Mouse (Mus musculus): ENCODE results near the gene Cdadc1. TPM values are rescaled to one million over a fixed set of nuclear protein-coding genes. Genes with fewer than 3 reads are reported as not detected.

The Cdadc1 gene
- 31.6 and 39.4 TPM in 2 replicates for polyA plus RNA-seq (2014; fragmentation: Nextera tagmentation; extraction: Ambion mirVana)

DNA sequence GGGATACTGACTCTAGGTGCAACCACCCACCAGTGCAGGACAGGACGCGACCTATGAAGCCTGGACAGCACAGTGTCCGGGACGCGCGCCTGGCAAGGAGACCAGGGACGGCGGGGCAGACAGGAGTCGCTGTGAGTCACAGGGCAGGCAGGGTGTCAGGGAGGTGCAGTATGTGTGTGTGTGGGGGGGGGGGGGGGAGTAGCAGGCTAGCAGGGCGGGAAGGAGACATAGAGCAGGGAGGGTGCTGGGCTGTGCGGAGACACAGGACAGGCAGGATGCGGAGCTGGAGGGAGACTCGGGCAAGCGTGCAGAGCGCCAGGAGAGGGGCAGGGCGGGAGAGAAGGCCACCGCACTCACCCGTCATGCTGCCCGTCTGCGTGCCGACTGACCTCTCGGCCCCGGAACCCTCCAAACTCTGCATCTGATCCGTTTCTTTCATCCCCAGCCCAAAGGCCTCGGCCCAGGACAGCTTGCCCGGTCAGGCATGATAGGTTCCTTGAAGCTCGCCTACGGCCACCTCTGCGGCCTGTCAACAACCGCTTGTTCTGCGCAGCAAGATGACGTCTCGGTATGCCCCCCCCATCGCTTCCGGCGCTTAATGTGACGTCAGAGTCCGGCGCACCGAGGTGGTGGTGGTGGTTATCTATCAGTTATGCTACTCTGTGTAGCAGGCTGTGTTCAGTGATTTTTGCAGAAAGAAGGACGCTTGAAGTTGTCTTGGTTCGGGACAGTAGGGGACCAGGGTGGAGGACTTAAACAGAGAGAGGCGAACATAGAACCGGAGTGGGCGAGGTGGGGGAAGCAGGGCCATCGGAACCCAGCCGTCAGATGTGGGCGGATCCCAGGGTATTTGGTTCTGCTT is at the start of gene Cdadc1:
TSS of gene Cdadc1 (minus strand) at position 562 of the 862 bp plus-strand sequence.
- H3K4me2 ChIP-seq (ENCODE audit: low read length), result peak within 1 kb of the TSS; percentile 86
- H3K4me1 ChIP-seq (ENCODE audit: control insufficient read depth, insufficient read depth, low read length), result peaks cover 12% of the 10 kb centered on the region
- WGBS, result under 1% methylated on average over 45 of the region's 48 CpGs
- ATAC-seq (ENCODE audit: low FRiP score, low TSS enrichment) (peak; percentile 94), DNase-seq (peak; percentile 95)
- H3K9me3 ChIP-seq (ENCODE audit: control insufficient read depth, low read length), result no peaks in the 10 kb centered on the region
- peaks cover 10% of the 10 kb centered on the region for H3K36me3 ChIP-seq (ENCODE audit: control insufficient read depth, insufficient read depth, low read length)
- H3K27ac ChIP-seq (replicated peaks; ENCODE audit: low read depth, low read length), result peak within 1 kb of the TSS; percentile 89
- H3K4me3 ChIP-seq (replicated peaks; ENCODE audit: low read depth, low read length), result peak within 1 kb of the TSS; percentile 94
- peak within 1 kb of the TSS; percentile 80 for H3K9ac ChIP-seq (replicated peaks; ENCODE audit: low read length)
- no peaks in the 10 kb centered on the region for H3K27me3 ChIP-seq (ENCODE audit: control insufficient read depth, insufficient read depth, low read length)

DNA sequence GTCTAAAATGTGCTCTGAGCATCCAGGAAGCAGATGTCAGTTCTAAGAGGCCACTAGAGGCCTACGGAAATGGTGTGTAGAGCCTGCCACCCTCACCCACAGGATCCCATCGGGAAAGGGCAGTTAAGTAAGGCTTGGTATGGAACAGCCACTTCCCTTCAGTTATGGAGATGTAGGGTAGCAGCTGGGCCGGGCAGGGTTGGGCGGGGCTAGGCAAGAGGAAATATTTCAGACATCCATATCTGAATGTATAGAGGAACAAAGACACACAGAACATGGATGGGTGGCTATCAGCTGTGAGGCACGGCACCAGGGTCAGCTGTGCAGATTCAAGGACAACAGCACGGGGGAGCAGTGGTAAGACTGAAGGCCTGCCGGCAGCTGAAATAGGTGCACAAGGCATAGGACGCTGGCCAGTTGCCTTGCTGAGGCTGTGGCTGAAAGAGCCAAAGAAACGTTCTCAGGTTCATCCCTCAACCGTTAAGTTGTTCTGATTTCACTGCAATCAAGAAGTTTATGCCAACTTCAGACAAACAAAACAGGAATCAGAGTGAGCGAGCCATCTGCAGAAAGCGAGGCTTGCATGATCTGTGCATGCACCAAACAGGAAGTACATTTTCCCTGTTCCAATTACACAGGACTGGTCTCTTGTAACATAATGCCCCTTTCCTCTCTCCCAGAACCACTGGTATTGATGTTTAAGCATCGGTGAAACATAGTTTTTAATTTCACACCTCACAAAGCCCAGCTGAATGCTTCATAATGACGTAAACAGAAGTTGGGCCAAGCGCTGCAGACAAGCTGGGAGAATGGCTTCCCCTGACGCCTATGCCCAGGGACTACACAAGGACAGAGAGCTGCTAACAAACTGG is 49.3 kb upstream of the Cdadc1 start:
- Histone ChIP-seq H3K27ac (replicated peaks; ENCODE audit: low read depth, low read length) (no peak overlapping the region), H3K4me2 (ENCODE audit: low read length) (no peak overlapping the region), H3K9me3 (ENCODE audit: control insufficient read depth, low read length) (no peaks in the 10 kb centered on the region), H3K4me3 (replicated peaks; ENCODE audit: low read depth, low read length) (no peak overlapping the region), H3K36me3 (ENCODE audit: control insufficient read depth, insufficient read depth, low read length) (0 out of 2 replicates have a peak, but pooled peaks cover 6% of the 10 kb centered on the region), H3K27me3 (ENCODE audit: control insufficient read depth, insufficient read depth, low read length) (no peaks in the 10 kb centered on the region; the same call in 1 of the 2 replicates), H3K9ac (replicated peaks; ENCODE audit: low read length) (no peak overlapping the region), H3K4me1 (ENCODE audit: control insufficient read depth, insufficient read depth, low read length) (no peaks in the 10 kb centered on the region)
- WGBS, result 77% methylated on average over 16 of the region's 16 CpGs
- DNase-seq, result no peak
- ATAC-seq (ENCODE audit: low FRiP score, low TSS enrichment), result no peak

DNA sequence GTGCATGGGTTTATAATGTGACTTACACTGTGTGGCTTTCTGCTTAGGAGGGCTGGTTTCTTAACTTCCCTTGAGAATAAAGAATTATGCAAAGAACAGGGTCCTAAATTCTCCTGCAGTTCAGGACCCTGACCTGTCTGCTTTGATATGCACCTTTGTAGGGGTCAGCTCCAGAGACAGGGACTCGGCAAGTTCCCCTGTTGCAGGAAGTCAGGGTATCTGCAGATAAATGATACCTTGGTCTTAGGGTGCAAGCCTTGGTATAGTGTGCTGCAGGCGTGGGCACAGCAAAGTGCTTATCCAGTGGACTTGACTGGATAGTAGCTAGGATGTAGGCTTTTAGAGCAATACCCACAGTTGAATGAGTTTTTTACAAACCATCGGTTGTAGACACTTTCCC is 47.1 kb upstream of the Cdadc1 start:
- WGBS, result 83% methylated on average over 3 of the region's 3 CpGs
- Histone ChIP-seq H3K4me2 (ENCODE audit: low read length) (no peak overlapping the region), H3K4me3 (replicated peaks; ENCODE audit: low read depth, low read length) (no peak overlapping the region), H3K9me3 (ENCODE audit: control insufficient read depth, low read length) (no peaks in the 10 kb centered on the region), H3K36me3 (ENCODE audit: control insufficient read depth, insufficient read depth, low read length) (0 out of 2 replicates have a peak, but pooled peaks cover 6% of the 10 kb centered on the region), H3K4me1 (ENCODE audit: control insufficient read depth, insufficient read depth, low read length) (no peaks in the 10 kb centered on the region), H3K27ac (replicated peaks; ENCODE audit: low read depth, low read length) (no peak overlapping the region), H3K27me3 (ENCODE audit: control insufficient read depth, insufficient read depth, low read length) (no peaks in the 10 kb centered on the region; the same call in 1 of the 2 replicates), H3K9ac (replicated peaks; ENCODE audit: low read length) (no peak overlapping the region)
- no peak for ATAC-seq (ENCODE audit: low FRiP score, low TSS enrichment)
- DNase-seq, result no peak

DNA sequence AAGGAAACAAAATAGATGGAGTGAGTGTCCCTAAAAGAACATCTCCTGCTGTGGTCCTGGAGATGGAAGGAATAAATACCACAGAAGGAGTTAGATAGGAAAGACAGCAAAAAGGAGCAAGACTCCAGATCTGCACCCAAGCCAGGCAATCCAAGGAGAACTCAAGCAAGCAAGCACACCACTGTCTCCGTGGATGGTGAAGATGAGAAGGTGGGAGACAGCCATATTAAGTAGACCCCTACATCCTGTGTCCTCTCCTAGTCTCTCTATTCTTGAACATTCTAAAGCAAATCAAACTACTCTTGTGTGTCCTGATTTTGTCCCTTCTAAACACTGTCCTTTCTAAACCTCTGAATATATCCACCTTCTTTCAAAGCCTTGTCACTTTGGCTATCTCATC is 46.4 kb upstream of the Cdadc1 start:
- 0 out of 2 replicates have a peak, but pooled peaks cover 6% of the 10 kb centered on the region for H3K36me3 ChIP-seq (ENCODE audit: control insufficient read depth, insufficient read depth, low read length)
- ATAC-seq (ENCODE audit: low FRiP score, low TSS enrichment), result no peak
- 84% methylated on average over 1 of the region's 1 CpGs for WGBS
- no peaks in the 10 kb centered on the region; the same call in 1 of the 2 replicates for H3K27me3 ChIP-seq (ENCODE audit: control insufficient read depth, insufficient read depth, low read length)
- no peak for DNase-seq
- H3K4me1 ChIP-seq (ENCODE audit: control insufficient read depth, insufficient read depth, low read length), result no peaks in the 10 kb centered on the region; the same call in 1 of the 2 replicates
- H3K27ac ChIP-seq (replicated peaks; ENCODE audit: low read depth, low read length), result no peak overlapping the region
- H3K4me2 ChIP-seq (ENCODE audit: low read length), result no peak overlapping the region
- no peaks in the 10 kb centered on the region for H3K9me3 ChIP-seq (ENCODE audit: control insufficient read depth, low read length)
- no peak overlapping the region for H3K4me3 ChIP-seq (replicated peaks; ENCODE audit: low read depth, low read length)
- H3K9ac ChIP-seq (replicated peaks; ENCODE audit: low read length), result no peak overlapping the region

DNA sequence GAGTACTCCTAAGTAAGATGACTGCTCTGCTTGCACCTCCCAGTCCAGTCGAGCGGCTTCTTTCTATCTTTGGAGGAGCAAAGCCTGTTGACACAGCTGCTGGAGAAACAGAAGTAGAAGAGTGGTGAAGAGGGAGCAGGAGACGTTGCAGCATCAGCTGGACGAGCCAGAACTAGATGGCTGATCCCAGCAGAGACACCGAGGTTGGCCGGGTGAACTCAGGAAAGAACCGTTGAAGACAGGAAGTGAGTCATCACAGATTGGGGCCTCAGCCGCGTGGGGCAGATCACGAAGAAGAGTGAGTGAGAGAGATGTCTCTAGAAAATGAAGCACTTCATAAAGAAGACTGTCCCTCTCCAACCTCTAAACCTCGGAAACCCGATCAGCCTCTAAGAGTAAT is 45.8 kb upstream of the Cdadc1 start:
- H3K9ac ChIP-seq (replicated peaks; ENCODE audit: low read length), result no peak overlapping the region
- no peak overlapping the region for H3K4me2 ChIP-seq (ENCODE audit: low read length)
- 87% methylated on average over 12 of the region's 12 CpGs for WGBS
- no peaks in the 10 kb centered on the region for H3K9me3 ChIP-seq (ENCODE audit: control insufficient read depth, low read length)
- no peaks in the 10 kb centered on the region; the same call in 1 of the 2 replicates for H3K4me1 ChIP-seq (ENCODE audit: control insufficient read depth, insufficient read depth, low read length)
- no peak for DNase-seq
- no peak for ATAC-seq (ENCODE audit: low FRiP score, low TSS enrichment)
- H3K4me3 ChIP-seq (replicated peaks; ENCODE audit: low read depth, low read length), result no peak overlapping the region
- no peak overlapping the region for H3K27ac ChIP-seq (replicated peaks; ENCODE audit: low read depth, low read length)
- no peaks in the 10 kb centered on the region; the same call in 1 of the 2 replicates for H3K27me3 ChIP-seq (ENCODE audit: control insufficient read depth, insufficient read depth, low read length)
- H3K36me3 ChIP-seq (ENCODE audit: control insufficient read depth, insufficient read depth, low read length), result 0 out of 2 replicates have a peak, but pooled peaks cover 6% of the 10 kb centered on the region

DNA sequence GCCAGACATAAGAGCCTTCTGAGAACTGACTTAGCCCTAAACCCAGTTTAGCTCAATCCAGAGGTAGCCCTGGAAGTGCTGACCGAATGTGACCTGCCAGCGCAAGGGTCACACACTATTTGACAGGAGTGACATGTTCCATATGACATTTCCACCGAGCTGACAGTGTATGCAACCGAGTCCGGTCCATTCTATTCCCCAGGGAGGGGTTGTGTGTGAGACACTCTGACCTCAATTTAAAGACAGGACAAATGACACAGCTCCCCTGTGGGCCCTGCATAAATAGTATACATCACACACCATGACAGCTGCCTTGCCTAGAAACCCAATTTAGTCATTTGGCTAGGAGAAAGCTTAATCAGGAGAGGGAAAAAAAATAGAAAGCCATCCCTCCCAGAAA is 44.1 kb upstream of the Cdadc1 start:
- no peak overlapping the region for H3K4me3 ChIP-seq (replicated peaks; ENCODE audit: low read depth, low read length)
- no peaks in the 10 kb centered on the region for H3K9me3 ChIP-seq (ENCODE audit: control insufficient read depth, low read length)
- no peak overlapping the region for H3K9ac ChIP-seq (replicated peaks; ENCODE audit: low read length)
- no peak overlapping the region for H3K4me2 ChIP-seq (ENCODE audit: low read length)
- no peak for ATAC-seq (ENCODE audit: low FRiP score, low TSS enrichment)
- no peaks in the 10 kb centered on the region; the same call in 1 of the 2 replicates for H3K27me3 ChIP-seq (ENCODE audit: control insufficient read depth, insufficient read depth, low read length)
- H3K27ac ChIP-seq (replicated peaks; ENCODE audit: low read depth, low read length), result no peak overlapping the region
- 41% methylated on average over 5 of the region's 5 CpGs for WGBS
- H3K4me1 ChIP-seq (ENCODE audit: control insufficient read depth, insufficient read depth, low read length), result no peaks in the 10 kb centered on the region; the same call in 1 of the 2 replicates
- DNase-seq, result peak; percentile 29
- 0 out of 2 replicates have a peak, but pooled peaks cover 6% of the 10 kb centered on the region for H3K36me3 ChIP-seq (ENCODE audit: control insufficient read depth, insufficient read depth, low read length)

DNA sequence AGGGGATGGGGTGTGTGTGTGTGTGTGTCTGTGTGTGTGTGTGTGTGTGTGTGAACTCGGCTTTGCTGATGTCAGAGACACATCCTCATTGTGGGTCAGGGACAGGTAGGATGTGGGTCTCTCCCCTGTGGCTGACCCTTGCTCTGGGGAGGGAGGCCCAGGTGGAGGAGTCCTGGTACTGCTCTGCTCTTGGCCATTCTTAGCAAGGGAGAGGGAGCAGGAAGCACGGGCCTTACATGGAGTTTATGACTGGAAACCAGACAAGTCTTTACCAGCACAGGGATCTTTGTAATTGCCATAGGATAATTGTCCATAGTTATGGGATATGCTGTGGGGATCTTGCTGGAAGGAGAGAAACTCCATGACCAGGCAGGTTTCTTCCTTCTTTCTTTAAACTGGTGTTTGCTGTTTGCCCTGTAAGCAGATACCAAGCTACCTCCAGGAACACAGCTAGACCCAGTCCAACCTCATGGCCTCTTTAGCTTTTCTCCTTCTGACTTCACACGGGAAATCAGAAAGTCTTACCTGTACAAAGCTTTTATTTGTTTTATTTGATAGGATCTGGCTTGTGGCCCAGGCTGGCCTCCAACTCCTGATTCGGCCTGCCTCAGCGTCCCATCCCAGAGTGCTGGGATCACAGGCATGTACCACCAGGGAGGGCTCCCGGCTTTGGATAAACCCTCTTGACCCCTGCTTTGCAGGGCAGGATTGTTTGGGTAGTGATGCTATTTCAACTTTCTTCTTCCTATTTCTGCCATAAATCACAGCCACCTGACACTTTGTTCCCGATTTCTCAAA is 41.3 kb upstream of the Cdadc1 start:
- ATAC-seq (ENCODE audit: low FRiP score, low TSS enrichment), result no peak
- 71% methylated on average over 7 of the region's 7 CpGs for WGBS
- H3K27me3 ChIP-seq (ENCODE audit: control insufficient read depth, insufficient read depth, low read length), result no peaks in the 10 kb centered on the region
- no peaks in the 10 kb centered on the region for H3K9me3 ChIP-seq (ENCODE audit: control insufficient read depth, low read length)
- no peak overlapping the region for H3K4me3 ChIP-seq (replicated peaks; ENCODE audit: low read depth, low read length)
- no peak overlapping the region for H3K4me2 ChIP-seq (ENCODE audit: low read length)
- no peaks in the 10 kb centered on the region for H3K36me3 ChIP-seq (ENCODE audit: control insufficient read depth, insufficient read depth, low read length)
- no peaks in the 10 kb centered on the region; the same call in 1 of the 2 replicates for H3K4me1 ChIP-seq (ENCODE audit: control insufficient read depth, insufficient read depth, low read length)
- no peak overlapping the region for H3K27ac ChIP-seq (replicated peaks; ENCODE audit: low read depth, low read length)
- no peak overlapping the region for H3K9ac ChIP-seq (replicated peaks; ENCODE audit: low read length)
- DNase-seq, result no peak

DNA sequence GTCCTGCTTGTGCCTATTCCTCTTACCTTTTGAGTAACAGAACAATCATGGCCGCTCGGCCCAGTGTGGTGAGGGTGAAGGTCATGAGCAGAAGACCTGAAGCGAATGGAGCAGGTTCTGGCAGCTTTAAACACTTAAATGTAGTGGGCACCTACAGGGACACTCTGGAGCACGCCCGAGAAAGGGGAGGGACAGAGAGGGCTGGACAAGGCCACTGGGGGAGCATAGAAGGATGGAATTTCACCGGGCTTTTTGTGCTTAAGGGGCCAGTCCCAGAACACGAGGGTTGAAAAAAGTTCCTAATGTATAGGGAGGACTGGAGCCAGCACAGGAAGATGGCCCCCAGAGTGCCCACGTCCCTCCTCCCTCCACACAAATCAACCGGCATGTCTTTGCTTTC is 36.2 kb upstream of the Cdadc1 start:
- WGBS, result 82% methylated on average over 9 of the region's 9 CpGs
- no peak for DNase-seq

More for the DNA sequence above, 36.2 kb upstream of the Cdadc1 start:
- no peaks in the 10 kb centered on the region for H3K9me3 ChIP-seq (ENCODE audit: control insufficient read depth, low read length)
- no peak overlapping the region for H3K27ac ChIP-seq (replicated peaks; ENCODE audit: low read depth, low read length)
- no peak overlapping the region for H3K9ac ChIP-seq (replicated peaks; ENCODE audit: low read length)
- no peak overlapping the region for H3K4me2 ChIP-seq (ENCODE audit: low read length)
- no peaks in the 10 kb centered on the region for H3K27me3 ChIP-seq (ENCODE audit: control insufficient read depth, insufficient read depth, low read length)
- no peak overlapping the region for H3K4me3 ChIP-seq (replicated peaks; ENCODE audit: low read depth, low read length)
- H3K4me1 ChIP-seq (ENCODE audit: control insufficient read depth, insufficient read depth, low read length), result no peaks in the 10 kb centered on the region
- 0 out of 2 replicates have a peak, but pooled peaks cover 4% of the 10 kb centered on the region for H3K36me3 ChIP-seq (ENCODE audit: control insufficient read depth, insufficient read depth, low read length)
- ATAC-seq (ENCODE audit: low FRiP score, low TSS enrichment), result no peak
